Mouse (Mus musculus) monocyte, adult 2 months (primary cell): ENCODE measurements around the gene Pheta1.
"Not testable (repeated sequence)": the region's sequence is repeated elsewhere in the genome, so short reads cannot be mapped to it uniquely, and the experiment has no call there.

ENCODE experiments used
- DNase-seq, 2 experiments: peaks; one replicate each; pipeline ENCODE4 v3.0.0; 2022; ENCODE audit warnings: low spot score in 2 of 2, low read depth in 1 of 2

The Pheta1 gene

DNA sequence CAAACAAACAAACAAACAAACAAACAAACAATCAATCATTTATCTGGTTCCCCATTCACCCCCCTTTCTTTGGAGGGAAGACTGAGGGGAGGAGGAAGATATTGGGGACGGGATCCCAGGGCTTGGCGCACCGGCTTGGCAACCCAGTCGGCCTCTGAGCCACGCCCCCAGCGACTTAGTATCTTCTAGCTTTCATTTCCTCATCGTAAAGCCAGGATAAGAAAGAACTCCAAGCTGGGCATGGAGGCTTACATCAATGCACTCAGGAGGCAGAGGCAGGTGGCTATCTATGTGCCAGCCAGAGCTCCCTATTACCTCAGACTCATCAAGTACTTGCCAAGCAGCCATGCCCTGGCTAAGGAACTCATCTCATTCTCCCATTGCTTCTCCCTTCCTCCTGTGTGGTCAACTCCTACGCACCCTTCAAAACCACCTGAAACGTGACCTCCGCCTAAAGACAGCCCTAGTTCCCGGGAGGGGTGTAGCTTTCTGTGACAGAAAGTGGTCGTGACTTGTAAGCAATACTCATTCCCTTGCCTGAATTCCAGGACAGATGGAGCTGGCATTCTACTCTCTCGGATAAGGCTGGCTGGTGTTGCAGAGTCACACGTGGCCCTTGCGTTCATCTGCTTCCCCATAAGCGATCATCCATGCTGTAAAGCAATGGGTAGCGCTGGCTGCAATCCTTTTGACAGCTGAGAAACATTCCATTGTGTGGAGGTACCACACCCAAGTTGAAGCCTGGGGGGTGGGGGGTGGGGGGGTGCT, 5.5 kb upstream of the Pheta1 start:
- no peak for DNase-seq

DNA sequence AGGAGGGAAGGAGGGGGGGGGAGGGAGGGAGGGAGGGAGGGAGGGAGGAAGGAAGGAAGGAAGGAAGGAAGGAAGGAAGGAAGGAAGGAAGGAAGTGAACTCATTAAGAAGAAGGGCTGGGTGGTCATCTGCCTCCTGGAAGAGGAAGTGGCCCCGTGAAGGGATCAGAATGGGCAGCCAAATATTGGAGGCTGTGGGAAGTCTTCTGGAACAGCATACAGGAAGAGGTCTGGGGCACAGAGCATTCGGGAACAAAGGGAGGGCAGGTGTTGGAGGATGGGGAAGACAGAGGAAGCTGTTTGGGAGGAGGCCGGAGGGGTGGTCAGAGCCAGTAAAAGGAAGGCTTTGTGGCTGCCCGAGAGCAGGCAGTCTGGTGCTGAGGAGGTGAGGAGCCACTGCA, 3.4 kb upstream of the Pheta1 start:
- no peak for DNase-seq

- DNase-seq = no peak
These were observed 2.5 kb upstream of the Pheta1 start for GRCm38 (mm10) chr5:121846322-121846721.

GRCm38 (mm10) chr5:121847269-121847668, 1.5 kb upstream of the Pheta1 start:
- DNase-seq = not testable (repeated sequence)

GRCm38 (mm10) chr5:121848035-121848519, 707 bp upstream of the Pheta1 start:
- DNase-seq = no peak

DNA sequence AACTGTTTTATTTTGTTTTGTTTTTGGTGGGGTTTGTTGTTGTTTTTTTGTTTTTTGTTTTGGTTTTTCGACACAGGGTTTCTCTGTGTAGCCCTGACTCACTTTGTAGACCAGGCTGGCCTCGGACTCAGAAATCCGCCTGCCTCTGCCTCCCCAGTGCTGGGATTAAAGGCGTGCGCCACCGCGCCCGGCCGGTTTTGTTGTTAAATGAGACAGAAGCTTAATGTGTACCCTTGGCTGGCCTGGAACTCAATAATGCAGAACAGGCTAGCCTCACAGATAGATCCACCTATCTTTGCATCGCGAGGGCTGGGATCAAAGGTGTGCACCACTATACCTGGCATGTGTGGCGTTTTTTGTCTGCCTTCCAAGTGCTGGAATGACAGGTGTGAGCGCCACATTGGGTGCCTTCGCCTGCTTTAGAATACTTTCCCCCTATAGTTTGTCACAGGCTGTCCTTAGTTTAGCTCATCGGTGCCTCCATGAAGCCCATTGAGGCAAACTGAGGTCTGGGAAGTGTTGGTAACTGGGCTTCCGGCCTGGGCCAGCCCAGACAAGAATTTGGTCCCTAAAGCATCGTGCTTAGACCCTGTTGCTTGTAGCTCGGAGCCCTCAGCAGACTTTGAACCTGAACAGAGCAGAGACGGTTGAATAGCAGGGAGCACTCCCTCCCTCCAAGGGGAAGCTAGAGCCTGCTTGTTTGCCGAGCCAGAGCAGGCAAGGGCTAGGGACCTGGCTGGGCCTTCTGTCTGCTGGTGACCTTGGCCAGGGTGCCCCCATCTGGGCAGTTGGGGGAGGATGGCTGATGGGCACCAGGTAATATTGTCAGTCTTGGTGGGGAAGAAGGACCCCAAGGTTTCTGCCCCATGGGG, 930 bp downstream of the Pheta1 start:
- DNase-seq = no peak

- DNase-seq = no peak
These were observed 4.7 kb downstream of the Pheta1 start for GRCm38 (mm10) chr5:121853368-121854051.

DNA sequence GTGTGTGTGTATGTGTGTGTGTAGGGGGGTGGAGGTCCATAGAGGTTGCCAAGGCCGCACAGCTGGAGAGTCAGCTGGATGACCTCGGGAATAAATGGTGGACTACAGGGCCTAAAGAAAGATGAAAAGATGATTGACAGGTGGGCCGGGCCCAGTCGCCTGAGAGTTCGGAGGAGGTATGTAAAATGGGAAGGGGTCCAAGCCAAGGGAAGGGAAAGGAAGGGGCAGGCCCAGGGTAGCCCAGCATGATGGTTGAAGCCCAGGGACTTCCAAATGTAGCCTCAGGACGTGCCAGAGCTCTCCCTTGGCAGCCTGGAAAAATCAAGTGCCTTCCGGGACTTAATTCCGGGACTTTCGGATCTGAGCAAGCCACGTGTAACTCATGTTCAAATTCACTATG, 6.0 kb downstream of the Pheta1 start:
- DNase-seq = no peak

GRCm38 (mm10) chr5:121856740-121857139, 8.0 kb downstream of the Pheta1 start:
- no peak for DNase-seq

GRCm38 (mm10) chr5:121858427-121858826, 9.6 kb downstream of the Pheta1 start:
- no peak for DNase-seq

DNA sequence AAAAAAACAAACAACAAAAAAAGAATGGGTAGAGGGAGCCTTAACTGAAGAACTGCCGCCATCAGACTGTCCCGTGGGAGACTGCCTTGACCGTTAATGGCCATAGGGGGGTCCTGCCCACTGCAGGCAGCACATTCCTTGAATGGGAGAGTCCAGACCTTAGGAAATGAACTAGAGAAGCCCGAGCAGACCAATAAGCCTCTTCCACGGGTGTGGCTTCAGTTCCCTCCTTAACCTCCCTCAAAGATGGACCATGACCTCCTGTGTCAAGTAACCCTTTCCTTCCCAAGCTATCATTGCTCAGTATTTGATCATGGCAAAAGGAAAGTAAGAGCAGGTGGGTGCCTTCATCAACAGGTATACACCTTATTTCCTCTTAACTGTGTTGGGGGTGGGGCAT, 13.2 kb downstream of the Pheta1 start:
- no peak for DNase-seq

DNA sequence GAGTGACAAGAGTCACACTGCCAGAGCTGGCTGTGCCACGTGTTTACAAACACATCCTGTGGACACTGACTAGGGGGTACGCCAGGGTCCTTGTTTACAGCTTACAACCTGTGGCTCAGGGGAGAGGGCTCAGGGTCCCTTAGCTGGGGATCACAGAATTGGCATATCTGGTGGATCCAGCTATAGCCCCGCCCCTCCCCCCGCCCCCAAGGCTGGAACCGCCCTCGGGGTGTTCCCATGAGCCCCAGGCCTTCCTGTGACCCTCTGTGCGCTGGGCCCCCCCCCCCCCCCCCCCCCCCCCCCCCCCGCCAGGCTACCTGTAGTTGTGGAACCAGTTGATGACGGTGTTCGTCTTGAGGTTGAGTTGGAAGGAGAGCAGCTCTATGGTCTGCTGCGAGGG, 15.5 kb downstream of the Pheta1 start:
- no peak for DNase-seq

GRCm38 (mm10) chr5:121867963-121868362, 19.2 kb downstream of the Pheta1 start:
- no peak for DNase-seq

- DNase-seq = no peak
These were observed 22.0 kb downstream of the Pheta1 start for GRCm38 (mm10) chr5:121870832-121871231.

DNA sequence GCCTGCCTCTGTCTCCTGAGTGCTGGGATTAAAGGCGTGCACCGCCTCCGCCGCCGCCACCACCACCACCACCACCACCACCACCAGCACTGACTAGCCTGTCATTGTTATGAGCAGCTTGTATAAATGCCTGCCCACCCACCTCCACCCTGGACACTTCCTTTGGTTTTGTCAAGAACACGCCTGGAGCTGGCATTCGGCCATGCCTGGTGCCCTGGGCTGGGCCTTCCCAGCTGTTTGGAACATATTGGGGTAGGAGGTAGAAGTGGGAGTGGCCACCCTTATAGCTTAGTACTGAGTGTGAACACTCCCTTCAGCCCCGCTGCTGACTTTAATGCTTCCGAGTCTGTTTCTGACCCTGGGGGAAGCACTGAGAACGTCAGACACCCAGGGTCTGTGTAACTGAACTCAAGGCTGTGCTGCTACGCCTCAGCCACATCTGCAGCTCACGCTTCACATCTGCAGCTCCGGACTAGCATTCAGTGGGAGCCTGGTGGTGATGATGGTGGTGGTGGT, 22.8 kb downstream of the Pheta1 start:
- no peak for DNase-seq

DNA sequence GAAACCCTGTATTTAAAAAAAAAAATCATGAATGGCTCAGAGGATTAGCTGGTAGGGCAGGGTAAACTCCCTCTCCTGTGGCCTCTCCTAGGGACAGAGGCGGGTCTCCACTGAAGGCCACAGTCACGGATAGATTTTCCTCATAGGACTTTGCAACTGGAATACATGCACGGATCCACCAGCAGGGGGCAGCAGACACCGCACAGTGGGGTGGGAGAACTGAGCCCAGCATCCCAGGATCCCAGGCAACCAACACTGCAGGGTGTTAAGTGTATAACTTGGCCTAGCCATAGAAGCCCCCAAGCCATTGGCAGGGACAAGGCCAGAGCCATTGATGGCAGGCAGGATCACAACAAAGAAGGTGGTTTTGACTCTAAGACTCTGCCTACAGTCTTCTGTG, 23.4 kb downstream of the Pheta1 start:
- DNase-seq = peak in 1 of 2 experiments; percentile 30

DNA sequence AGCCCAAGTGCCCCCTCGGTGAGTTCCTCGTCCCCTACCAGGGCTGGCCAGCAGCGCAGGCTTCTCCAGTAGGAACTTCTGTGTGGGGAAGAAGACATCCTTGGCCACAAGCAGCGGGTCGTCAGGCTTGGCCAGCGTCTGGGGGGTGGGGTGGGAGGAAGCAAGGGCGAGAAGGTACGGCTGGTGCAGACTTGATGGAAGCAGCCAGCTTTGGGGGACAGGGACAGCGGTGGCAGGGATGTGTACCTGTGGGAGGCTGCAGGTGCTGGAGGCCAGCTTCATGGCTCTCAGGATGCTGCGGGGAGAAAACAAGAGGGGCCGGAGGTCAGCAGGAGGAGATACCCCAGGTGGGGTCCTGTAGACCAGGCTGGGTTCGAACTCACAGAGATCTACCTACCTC, 26.3 kb downstream of the Pheta1 start:
- DNase-seq = no peak

- no peak for DNase-seq
These were observed 28.1 kb downstream of the Pheta1 start for GRCm38 (mm10) chr5:121876901-121877300.

GRCm38 (mm10) chr5:121878703-121879102, 29.9 kb downstream of the Pheta1 start:
- no peak for DNase-seq

- DNase-seq = peak in 1 of 2 experiments; percentile 5
These were observed 30.4 kb downstream of the Pheta1 start for GRCm38 (mm10) chr5:121879211-121879610.

- no peak for DNase-seq
These were observed 34.6 kb downstream of the Pheta1 start for GRCm38 (mm10) chr5:121883356-121883755.
